Mouse (Mus musculus) heart, postnatal 10 days (tissue): ENCODE measurements around the gene Gm37240. TPM values are rescaled to one million over a fixed set of nuclear protein-coding genes. Genes with fewer than 3 reads are reported as not detected.
A peak's percentile ranks its signal among the peaks of the same experiment; 100 is the strongest.

ENCODE experiments used
- DNase-seq, 2 experiments: peaks; one replicate each; pipeline ENCODE4 v3.0.0; 2021
- intact Hi-C: fragments of 180-260 bp; cut with DNase I; formaldehyde crosslinking; loops from one replicate; pipeline ENCODE4 v1.15.1; 2025
- total RNA-seq, 2 experiments: library from RNA; stranded (reverse); gene quantifications; 2 replicates each; pipeline ENCODE4 v1.2.3; 2021

The Gm37240 gene
- total RNA-seq, 2 experiments from 2014 or later: 21.2 to 37.3 TPM

DNA sequence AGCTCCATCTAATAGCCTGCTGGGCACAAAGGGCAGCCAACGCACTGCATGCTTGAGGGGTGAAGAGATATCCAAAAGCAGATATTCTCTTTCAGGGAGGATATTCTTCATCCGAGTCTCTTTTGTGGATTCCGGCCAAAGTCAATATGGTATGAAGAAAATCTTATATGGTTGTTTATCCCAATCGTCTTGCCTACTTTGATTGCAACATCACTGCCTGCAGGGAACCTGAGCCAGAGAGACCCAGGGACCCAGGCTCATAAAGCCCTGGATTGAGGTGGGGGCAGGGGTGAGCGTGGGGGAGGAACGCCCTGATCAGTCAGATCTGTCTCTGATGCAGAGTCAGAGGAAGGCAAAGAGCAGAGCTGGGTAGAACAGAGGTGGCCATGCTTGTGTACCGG lies 122.4 kb downstream of the Gm37240 start:
- intact Hi-C loops: no loop called here
- DNase-seq: no peak

GRCm38 (mm10) chr3:85764008-85764834 lies 123.1 kb downstream of the Gm37240 start:
- intact Hi-C loops: no loop called here
- DNase-seq: no peak

DNA sequence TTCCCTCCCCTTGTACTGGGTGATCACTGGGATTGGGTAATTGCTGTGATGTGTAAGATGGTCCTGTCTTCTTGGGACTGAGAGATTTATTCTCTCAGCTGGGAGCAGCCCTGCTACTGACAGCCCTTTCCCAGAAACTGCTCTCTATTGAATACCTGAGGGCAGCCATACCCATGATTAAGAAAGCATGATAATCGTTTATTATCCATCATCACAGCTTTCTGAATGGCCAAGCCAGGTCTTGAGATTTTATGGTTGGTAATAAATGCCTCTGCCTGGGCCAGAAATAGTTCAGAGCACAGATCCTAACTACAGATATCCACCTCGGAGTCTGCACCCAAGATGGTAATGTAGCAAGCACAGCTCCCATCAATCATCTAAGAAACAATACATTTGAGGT lies 129.4 kb downstream of the Gm37240 start:
- DNase-seq: no peak

DNA sequence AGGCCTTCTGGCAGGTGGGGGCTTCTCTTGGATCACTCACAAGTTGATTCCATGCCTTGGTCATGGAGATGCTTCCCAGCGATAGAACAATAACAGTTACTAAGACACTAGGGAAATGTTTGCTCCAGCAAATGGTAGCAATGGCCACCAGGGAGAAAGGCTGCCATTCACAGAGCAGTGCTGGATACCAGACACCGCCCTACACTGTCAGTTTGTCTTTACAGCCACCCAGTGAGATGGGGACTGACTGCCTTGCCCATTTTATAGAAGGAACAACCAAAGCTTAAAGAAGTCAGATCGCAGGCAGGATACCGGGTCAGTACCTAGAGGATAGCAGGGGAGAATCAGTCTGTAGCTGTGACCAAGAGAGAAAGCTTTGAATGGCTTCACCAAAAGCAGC lies 129.9 kb downstream of the Gm37240 start:
- intact Hi-C loops: no loop called here
- no peak for DNase-seq

More for the DNA sequence above, 129.4 kb downstream of the Gm37240 start:
- intact Hi-C loops: no loop called here

DNA sequence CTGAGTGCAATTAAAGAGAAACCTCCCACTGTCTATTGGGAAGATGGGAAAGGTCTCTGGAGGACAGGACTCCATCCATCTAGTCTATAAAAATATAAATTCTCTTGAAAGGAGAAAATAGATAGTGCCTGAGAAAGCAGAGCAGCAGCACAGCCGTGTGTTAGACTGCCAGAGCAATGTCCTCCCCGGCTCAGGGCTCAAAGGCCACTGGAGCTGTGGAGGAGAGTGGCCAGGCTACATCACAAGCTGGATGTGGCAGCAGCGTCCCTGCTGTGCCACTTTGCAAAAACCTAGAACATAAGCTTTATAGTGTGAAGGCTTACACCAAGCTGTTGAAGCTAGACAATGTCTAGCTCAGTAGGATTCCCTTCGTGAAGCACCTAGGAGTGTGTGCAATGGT lies 138.0 kb downstream of the Gm37240 start:
- DNase-seq: no peak
- intact Hi-C loops: no loop called here

- intact Hi-C loops: no loop called here
These were observed 138.5 kb downstream of the Gm37240 start for GRCm38 (mm10) chr3:85748863-85749262.

GRCm38 (mm10) chr3:85746116-85746515 lies 141.2 kb downstream of the Gm37240 start:
- intact Hi-C loops: no loop called here
- DNase-seq: no peak

More at GRCm38 (mm10) chr3:85748863-85749262, 138.5 kb downstream of the Gm37240 start:
- no peak for DNase-seq

DNA sequence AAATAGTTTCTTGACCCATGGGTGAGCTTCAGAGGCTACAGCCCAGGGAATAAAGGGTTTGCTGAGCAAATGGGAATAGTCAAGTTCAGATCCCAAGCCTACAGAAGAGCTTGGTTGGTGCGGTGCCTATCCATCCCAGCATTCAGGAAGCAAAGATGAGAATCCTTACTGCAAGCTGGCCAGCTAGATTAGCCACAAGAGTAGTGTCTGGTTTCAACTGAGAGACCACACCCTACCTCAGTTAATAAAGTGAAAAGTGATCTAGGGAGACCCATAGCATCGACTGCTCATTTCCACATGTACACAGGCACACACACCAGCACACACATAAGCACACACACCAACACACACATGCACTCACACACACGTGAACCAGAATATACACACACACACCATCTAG lies 145.6 kb downstream of the Gm37240 start:
- intact Hi-C loops: no loop called here
- no peak for DNase-seq

- intact Hi-C loops: no loop called here
- DNase-seq: no peak
These were observed 148.7 kb downstream of the Gm37240 start for GRCm38 (mm10) chr3:85738591-85738990.

- no peak for DNase-seq
- intact Hi-C loops: no loop called here
These were observed 153.2 kb downstream of the Gm37240 start for GRCm38 (mm10) chr3:85733939-85734729.

DNA sequence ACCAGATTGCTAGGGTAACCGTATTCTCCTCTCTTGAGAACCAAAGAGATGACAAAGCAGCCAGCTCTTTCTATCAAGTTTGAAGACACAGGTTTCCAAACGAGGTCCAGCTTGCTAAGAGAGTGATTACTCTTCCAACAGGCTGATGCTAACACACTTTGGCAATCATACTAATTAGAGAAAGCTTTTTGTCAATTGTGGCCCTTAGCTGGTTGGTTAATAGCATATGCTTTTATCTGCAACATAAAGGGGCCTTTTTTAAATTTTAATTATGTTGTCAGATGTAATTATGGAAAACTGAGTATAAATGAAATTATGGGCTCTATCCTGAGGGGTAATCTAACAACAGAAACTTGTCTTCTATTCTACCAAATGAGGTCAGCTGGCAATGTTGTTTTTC lies 160.1 kb downstream of the Gm37240 start:
- no peak for DNase-seq
- intact Hi-C loops: no loop called here

DNA sequence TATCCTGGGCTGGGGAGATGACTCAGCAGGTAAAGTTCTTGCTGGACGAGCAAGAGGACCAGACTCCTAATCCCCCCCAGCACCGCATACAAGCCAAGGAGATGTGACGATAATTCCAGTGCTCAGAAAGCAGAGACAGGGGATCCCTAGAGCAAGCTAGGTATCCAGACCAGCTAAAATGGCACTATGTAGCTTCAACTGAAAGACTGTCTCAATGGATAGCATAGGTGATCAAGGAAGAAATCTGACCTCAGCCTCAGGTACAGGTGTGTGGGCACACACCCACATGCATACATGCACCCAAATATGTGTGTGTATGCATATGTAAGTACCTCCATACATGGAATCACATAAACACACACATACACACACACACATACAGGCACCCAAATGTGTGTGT lies 161.3 kb downstream of the Gm37240 start:
- no peak for DNase-seq

DNA sequence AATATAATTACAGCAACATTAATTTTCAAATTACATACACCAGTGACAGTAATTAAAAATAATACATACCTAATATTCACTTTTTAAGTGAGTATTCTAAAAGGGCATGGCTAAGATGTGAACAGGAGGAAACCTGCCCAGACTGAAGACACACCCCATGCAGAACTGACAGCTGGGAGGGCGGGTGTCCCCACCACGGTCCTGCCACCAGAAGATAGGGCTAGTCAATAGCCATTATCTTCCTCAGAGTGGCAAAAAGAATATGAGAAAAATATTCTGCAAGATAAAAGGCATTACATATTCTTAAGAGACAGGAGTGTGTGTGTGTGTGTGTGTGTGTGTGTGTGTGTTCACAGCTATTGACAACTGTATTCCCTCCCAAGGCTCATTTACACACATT lies 162.2 kb downstream of the Gm37240 start:
- intact Hi-C loops: no loop called here
- DNase-seq: no peak

More for the DNA sequence above, 161.3 kb downstream of the Gm37240 start:
- intact Hi-C loops: no loop called here

DNA sequence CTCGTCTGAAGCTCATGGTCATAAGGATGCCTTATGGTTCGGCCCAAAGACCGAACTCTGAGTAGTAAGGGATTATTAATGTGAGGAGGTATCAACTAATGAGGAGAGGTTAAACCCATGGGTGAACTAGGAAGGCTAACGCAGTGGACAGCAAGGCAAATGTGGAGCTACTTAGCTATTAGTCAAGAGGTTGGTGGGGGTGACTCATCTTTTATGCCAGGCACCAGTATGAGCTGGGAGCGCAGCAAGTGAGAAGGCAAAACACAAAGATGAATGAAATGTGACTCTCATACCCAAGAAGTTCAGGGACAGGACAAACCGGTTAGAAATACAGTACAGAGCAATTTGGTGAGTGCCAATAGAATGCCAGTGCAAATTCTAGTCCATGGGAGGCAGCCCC lies 164.7 kb downstream of the Gm37240 start:
- intact Hi-C loops: no loop called here
- no peak for DNase-seq

GRCm38 (mm10) chr3:85715764-85716297 lies 171.5 kb downstream of the Gm37240 start:
- no peak for DNase-seq
- intact Hi-C loops: no loop called here

DNA sequence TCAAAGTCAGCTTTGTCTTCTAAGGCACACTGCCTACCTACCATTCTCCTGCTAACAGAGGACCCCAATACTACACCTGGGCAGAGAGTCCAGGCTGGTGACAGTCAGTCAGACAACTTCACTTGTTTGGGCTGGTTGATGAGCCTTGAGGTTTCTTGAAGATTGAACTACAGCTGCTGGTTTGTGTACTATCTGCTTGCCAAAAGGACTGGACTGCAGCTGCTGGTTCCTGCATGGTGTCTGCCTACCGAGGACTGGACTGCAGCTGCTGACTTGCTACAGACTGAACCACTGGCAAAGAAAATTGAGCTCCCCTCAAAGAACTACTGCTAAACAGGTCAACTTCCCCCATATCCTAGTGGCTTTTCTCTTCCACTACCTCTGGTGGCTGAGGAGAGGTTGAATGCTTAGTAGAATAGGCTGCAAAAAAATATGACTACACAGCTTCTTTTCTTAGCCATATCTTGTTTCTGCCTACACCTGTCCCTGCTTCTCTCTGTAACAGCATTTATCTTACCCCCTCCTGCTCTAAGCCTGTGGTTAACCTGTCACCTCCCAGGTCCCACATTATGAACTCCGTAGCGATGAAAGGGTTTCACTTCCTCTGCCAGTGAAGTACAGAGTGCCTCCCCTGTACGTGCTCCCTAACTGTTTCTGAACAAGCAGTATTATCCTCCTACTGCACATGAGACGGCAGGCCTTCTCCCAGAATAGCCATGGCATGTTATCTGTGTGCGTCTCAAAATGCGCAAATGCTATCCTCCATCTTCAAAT lies 173.2 kb downstream of the Gm37240 start:
- intact Hi-C loops: no loop called here
- DNase-seq: no peak

GRCm38 (mm10) chr3:85710695-85711094 lies 176.6 kb downstream of the Gm37240 start:
- intact Hi-C loops: no loop called here
- peak; percentile 7 to 13 for DNase-seq

GRCm38 (mm10) chr3:85707421-85707820 lies 179.9 kb downstream of the Gm37240 start:
- DNase-seq: peak; percentile 49 to 65
- intact Hi-C loops: loop anchor here (1.0 to 2.0 kb wide), 3 partner anchors 210 to 421 kb away; no protein-coding TSS in a partner anchor

DNA sequence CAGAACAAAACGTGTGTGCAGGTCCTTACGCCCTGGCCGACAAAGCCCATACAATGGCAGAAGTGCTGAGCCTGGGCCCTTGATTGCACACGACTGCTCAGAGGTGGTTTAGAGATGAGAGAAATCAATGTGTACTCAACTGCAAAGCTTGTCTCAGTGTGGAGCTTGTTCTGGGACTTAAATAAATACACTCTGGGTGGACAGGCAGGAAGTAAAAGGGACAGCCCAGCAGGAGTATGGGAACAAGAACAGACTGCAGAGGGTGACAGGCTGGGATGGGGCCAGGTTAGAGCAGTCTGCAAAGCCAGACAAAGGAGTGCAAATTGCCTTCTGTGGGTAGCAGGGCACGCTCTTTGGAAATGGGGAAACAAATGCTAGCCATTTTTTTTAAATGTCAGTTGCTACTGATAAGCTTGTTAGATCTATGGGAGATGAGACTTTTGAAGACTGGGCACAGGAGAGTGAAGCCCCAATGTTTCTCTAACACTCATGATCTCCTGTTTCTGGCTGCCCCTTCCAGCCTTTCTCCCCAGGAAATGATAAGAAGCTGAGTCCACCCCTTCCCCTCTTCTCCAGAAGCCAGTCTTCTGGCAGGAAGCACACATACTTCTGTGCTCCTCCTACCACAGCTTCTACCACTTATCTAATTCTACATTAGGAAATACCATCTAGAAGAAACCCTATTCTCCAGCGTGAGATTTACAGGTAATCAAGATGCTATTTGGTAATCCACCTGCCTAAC lies 184.0 kb downstream of the Gm37240 start:
- intact Hi-C loops: no loop called here
- no peak for DNase-seq

- intact Hi-C loops: loop anchor here (10.0 kb wide), 1 partner anchor 784 kb away; no protein-coding TSS in a partner anchor
- no peak for DNase-seq
These were observed 188.8 kb downstream of the Gm37240 start for GRCm38 (mm10) chr3:85698496-85698895.
